Mouse (Mus musculus) heart, adult 2 months (tissue): ENCODE data around the gene Aqp11.

Experiments used
- CTCF ChIP-seq: fragments of 200-600 bp; IDR thresholded peaks from 2 replicates; pipeline ENCODE4 v1.8.1; 2022; ENCODE audit warnings: antibody characterized with exemption, mild to moderate bottlenecking, moderate library complexity
- EP300 ChIP-seq: fragments of 200-500 bp; IDR thresholded peaks from 2 replicates; pipeline ENCODE4 v1.6.1; 2011; ENCODE audit warnings: low read depth, low read length, control low read depth; ENCODE audit not compliant: insufficient read depth
- POLR2A ChIP-seq: fragments of 200-500 bp; IDR thresholded peaks from 2 replicates; pipeline ENCODE4 v1.6.1; 2011; ENCODE audit warnings: mild to moderate bottlenecking, low read depth, low read length, control low read depth; ENCODE audit not compliant: insufficient read depth

DNA sequence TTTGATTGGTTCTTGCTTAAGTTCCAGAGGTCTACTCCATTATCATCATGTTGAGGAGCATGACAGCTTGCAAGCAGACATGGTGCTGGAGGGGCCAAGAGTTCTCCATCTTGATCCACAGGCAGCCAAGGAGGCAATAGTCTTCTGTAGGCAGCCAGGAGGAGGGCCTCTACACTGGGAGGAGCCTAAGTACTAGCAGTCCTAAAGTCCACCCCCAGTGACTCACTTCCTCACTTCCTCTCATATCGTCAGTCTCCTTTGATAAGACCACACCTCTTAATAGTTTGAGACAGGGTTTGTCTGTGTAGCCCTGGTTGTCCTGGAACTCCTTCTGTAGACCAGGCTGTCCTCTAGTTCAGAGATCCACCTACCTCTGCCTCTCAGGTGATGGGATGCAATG is 42.7 kb upstream of the Aqp11 start:
- TF ChIP-seq EP300 = no peak
- TF ChIP-seq CTCF = no peak
- TF ChIP-seq POLR2A = no peak
